Mouse (Mus musculus) CD8-positive naive resting alpha-beta T cell, adult 2 months (primary cell): ENCODE measurements at regions not wholly inside any gene's neighbourhood (a gene's known extent, or its start where the extent isn't known, plus 50 kb on each side); places are given as distances from the start of the nearest gene placed in this dataset.
"Not testable (repeated sequence)": the region's sequence is repeated elsewhere in the genome, so short reads cannot be mapped to it uniquely, and the experiment has no call there.

ENCODE experiments used
- DNase-seq, 2 experiments: peaks; one replicate each; pipeline ENCODE4 v3.0.0; 2022; ENCODE audit warnings: low read depth in 2 of 2, low spot score in 2 of 2

GRCm38 (mm10) chr2:71597956-71598355 is 51.4 kb upstream of the Dlx2 start:
- DNase-seq: no peak

GRCm38 (mm10) chr2:71598368-71598767 is 51.8 kb upstream of the Dlx2 start:
- DNase-seq: no peak

DNA sequence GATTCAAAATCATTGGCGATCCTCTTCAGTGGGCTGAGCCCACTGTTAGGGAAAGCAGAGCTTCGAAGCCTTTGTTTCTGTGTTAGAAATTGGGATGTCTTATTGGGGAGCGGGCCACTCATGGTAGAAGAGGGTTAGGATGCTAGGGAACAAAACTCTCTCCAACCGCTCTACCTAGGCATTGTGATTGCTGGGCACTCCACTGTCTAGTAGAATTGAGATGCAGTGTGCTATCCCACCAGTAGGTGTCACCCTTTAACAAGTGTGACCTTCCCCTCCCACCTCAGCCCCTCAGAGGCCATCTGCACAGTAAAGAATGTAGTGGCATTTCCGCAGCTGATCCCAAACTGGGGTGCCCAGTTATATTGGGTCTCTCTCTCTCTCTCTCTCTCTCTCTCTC is 52.2 kb upstream of the Dlx2 start:
- DNase-seq: peak; percentile 76 to 89

- no peak for DNase-seq
These were observed 53.7 kb upstream of the Dlx2 start for GRCm38 (mm10) chr2:71600213-71600612.

- no peak for DNase-seq
These were observed 54.4 kb upstream of the Dlx2 start for GRCm38 (mm10) chr2:71600999-71601398.

GRCm38 (mm10) chr2:71603796-71604195 is 57.2 kb upstream of the Dlx2 start:
- DNase-seq: not testable (repeated sequence)

GRCm38 (mm10) chr2:71605606-71606005 is 59.1 kb upstream of the Dlx2 start:
- no peak for DNase-seq

- no peak for DNase-seq
These were observed 60.5 kb upstream of the Dlx2 start for GRCm38 (mm10) chr2:71607087-71607502.

GRCm38 (mm10) chr2:71613216-71613615 is 66.7 kb upstream of the Dlx2 start:
- no peak for DNase-seq

GRCm38 (mm10) chr2:71616526-71616925 is 70.0 kb upstream of the Dlx2 start:
- DNase-seq: no peak

DNA sequence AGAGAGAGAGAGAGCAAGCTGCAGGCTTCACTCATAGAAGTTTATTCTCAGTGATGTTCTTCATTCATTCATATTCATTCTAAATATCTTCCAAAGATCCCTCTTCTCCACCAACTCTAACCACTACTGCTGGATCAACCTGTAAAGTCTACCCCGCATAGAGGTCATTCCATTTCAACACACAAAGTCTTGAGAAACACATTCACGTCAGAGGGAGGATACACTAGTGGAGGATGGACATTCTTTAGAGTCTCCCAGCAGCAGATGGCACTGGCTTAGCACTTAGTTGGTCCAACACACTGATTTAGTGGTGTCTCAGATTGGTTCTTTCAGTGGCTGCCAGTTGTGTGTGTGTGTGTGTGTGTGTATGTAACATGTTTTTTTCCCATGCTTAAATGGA is 74.9 kb upstream of the Dlx2 start:
- no peak for DNase-seq

- DNase-seq: no peak
These were observed 76.1 kb upstream of the Dlx2 start for GRCm38 (mm10) chr2:71622532-71623099.

DNA sequence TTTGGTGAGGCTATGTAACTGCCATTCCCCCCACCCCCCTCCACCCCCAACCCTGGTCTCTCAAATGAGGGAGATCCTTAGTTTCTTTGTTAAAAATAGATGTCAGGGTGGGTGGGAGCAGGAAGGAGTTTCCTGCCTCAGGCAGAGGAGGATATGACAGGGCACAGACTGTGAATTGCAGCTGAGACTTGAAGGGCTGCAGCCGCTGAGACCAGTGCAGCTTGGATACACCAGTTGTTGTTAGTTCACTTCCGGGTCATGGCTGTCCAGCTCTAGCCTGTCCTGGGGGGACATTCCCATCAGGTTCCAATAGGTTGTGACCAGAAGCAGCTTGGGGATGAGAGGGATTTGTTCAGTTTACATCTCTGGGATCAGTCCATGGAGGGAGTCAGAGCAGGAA is 76.6 kb upstream of the Dlx2 start:
- no peak for DNase-seq

GRCm38 (mm10) chr2:71625298-71625902 is 78.8 kb upstream of the Dlx2 start:
- no peak for DNase-seq

GRCm38 (mm10) chr2:71626404-71626803 is 79.8 kb upstream of the Dlx2 start:
- DNase-seq: no peak

DNA sequence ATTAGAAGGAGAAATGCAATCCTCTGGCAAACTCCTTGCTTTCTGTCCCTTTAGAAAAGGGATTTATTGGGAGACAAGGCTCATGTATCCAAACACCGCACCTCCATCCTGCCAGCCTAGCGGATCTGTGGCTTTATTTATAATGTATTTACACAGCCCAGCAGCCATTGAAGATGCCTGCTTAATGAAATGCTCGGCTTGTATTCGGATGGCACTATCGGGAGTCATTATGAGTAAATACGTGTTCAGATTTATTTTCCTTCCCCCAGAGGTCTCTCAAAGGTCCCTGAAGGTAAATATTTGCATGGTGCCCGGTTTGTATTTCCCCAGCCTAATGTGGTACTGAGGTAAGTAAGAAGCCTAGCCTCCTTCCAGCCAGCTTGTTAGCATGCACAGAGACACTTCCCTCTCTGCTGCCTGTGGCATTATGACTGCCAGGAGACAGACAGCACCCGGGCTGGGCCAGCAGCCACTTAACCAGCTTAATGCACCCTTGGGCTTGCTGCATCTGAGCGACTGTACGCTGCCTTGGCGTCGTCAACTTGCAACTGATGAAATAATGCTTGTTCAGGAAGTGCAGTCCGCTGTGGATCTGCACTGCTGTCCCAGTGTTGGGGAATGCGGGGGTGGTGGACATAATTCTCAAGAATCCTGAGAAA is 80.7 kb upstream of the Dlx2 start:
- DNase-seq: no peak

DNA sequence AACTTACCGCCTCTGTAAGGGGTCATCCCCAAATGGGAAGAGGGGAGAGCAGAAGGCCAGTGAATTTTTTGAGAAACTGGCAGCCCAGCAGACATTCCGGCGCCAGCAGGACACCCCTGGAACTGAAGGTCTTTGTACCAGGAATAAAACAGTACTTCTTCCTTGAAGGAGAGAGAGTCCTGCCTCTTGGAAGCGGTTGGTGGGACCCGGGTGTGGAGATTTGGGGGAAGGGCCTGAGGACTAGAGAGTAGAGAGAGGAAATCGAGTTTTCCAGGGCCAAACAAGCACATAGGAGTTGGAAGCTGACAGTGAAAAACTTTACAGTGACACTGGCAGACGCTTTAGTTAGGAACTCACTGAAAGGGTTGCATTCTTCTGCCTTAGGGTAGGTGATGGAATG is 82.3 kb upstream of the Dlx2 start:
- DNase-seq: no peak

DNA sequence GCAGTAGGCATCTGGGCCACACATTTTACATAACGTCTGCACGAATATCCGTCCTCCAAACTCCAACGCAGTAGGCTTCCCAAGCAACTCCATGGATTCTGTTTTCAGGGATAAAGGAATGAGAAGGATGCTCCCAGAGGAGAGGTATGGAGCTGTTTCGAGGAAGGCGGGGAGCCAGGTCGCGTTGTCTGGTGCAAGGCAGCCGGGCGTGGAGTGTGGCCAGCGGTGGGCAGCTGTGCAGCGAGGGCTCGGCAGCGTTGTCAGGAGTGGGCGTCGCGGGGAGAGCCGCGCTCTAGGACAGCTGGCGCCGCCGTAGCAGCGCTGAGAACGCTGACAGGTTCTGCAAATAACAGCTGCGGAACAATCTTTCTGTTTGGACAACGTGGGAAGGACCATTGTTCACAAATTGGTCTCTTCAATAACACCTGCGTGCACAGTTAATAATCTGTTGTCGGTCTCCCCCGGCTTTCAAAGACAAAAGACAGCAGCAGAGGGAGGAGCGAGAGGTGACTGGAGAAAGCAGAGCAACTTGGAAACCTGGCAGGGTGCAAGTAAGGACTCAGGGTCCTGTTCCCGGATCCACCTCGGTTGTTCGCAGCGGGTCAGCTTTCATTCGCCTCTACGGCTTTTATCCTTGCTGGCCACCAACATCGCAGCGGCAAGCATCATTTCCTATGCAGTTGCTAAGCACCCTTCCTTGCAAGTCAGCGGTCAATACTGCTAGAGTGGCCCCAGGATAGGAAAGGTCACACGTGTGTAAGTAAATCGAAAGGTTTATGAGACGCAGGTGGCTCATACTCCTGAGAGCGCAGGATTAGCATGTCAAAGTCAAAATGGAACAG is 83.0 kb upstream of the Dlx2 start:
- DNase-seq: no peak

DNA sequence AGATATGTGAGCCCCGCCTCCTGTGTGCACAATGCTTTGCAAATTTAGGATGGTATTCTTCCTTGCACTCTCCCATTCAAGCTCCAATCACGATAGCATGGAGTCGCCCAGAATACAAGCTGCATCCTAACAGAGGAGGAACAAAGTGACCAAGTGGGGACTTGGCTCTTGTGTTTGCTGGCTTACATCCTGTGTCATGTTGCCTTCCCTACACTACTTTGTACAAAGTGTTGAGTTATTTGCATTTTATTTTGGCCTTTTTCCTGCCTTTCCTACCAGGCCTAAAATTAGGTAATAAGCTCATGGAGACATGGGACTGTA is 83.5 kb upstream of the Dlx2 start:
- DNase-seq: no peak

DNA sequence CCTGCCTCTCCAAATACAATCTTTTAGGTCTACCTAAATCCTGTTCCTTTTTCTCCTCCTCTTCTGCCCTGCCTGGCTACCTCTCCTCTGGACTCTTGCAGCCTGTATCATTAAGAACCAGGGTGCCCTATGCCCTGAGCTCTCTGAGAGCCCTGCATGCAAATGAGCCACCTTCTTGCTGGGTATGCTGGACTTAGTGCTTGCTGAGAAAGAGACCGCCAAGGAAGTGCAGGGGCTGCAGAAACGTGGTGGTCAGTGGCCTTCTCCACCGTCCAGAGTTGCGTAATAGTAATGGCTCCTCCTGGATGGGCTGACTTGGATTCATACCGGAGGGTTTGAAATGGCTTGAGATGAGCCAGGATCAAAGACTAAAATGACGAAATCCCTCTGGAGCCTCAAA is 86.9 kb upstream of the Dlx2 start:
- no peak for DNase-seq

- DNase-seq: no peak
These were observed 87.9 kb upstream of the Dlx2 start for GRCm38 (mm10) chr2:71634471-71634870.

- no peak for DNase-seq
These were observed 89.6 kb upstream of the Dlx2 start for GRCm38 (mm10) chr2:71636134-71636533.
